Mouse (Mus musculus) heart, postnatal 10 days (tissue): Measurements from ENCODE around the gene Gm20696. TPM values are rescaled to one million over a fixed set of nuclear protein-coding genes. Genes with fewer than 3 reads are reported as not detected.

Experiments used
- DNase-seq, 2 experiments: peaks; one replicate each; pipeline ENCODE4 v3.0.0; 2021
- intact Hi-C: fragments of 180-260 bp; cut with DNase I; formaldehyde crosslinking; loops from one replicate; pipeline ENCODE4 v1.15.1; 2025
- total RNA-seq, 2 experiments: library from RNA; stranded (reverse); gene quantifications; 2 replicates each; pipeline ENCODE4 v1.2.3; 2021

The Gm20696 gene
- total RNA-seq, 2 experiments from 2014 or later = 2.4 to 2.5 TPM

- intact Hi-C loops = no loop called here
These were observed 391.9 kb downstream of the Gm20696 start for GRCm38 (mm10) chr6:99274667-99275066.

GRCm38 (mm10) chr6:99274222-99274621, 392.4 kb downstream of the Gm20696 start:
- intact Hi-C loops = no loop called here
- no peak for DNase-seq

More at GRCm38 (mm10) chr6:99274667-99275066, 391.9 kb downstream of the Gm20696 start:
- no peak for DNase-seq

- no peak for DNase-seq
- intact Hi-C loops = no loop called here
These were observed 393.4 kb downstream of the Gm20696 start for GRCm38 (mm10) chr6:99273177-99273576.

GRCm38 (mm10) chr6:99272174-99272573, 394.4 kb downstream of the Gm20696 start:
- intact Hi-C loops = no loop called here
- DNase-seq = no peak

GRCm38 (mm10) chr6:99271741-99272140, 394.9 kb downstream of the Gm20696 start:
- no peak for DNase-seq
- intact Hi-C loops = no loop called here

GRCm38 (mm10) chr6:99269921-99270320, 396.7 kb downstream of the Gm20696 start:
- no peak for DNase-seq
- intact Hi-C loops = loop anchor here (5.0 to 10.0 kb wide), 2 partner anchors 298 to 745 kb away; no protein-coding TSS in a partner anchor

GRCm38 (mm10) chr6:99268171-99269061, 398.2 kb downstream of the Gm20696 start:
- intact Hi-C loops = loop anchor here (5.0 to 10.0 kb wide), 2 partner anchors 296 to 744 kb away; no protein-coding TSS in a partner anchor
- no peak for DNase-seq

GRCm38 (mm10) chr6:99265945-99266656, 400.5 kb downstream of the Gm20696 start:
- DNase-seq = peak; percentile 44 to 49
- intact Hi-C loops = loop anchor here (5.0 to 10.0 kb wide), 2 partner anchors 294 to 741 kb away; no protein-coding TSS in a partner anchor

GRCm38 (mm10) chr6:99265173-99265572, 401.4 kb downstream of the Gm20696 start:
- no peak for DNase-seq

GRCm38 (mm10) chr6:99264192-99265093, 402.2 kb downstream of the Gm20696 start:
- no peak for DNase-seq
- intact Hi-C loops = loop anchor here (5.0 to 10.0 kb wide), 2 partner anchors 292 to 740 kb away; no protein-coding TSS in a partner anchor

More at GRCm38 (mm10) chr6:99265173-99265572, 401.4 kb downstream of the Gm20696 start:
- intact Hi-C loops = loop anchor here (5.0 to 10.0 kb wide), 2 partner anchors 293 to 740 kb away; no protein-coding TSS in a partner anchor

GRCm38 (mm10) chr6:99263886-99264185, 402.8 kb downstream of the Gm20696 start:
- peak; percentile 43 to 52 for DNase-seq
- intact Hi-C loops = loop anchor here (10.0 kb wide), 1 partner anchor 739 kb away; no protein-coding TSS in a partner anchor

- intact Hi-C loops = loop anchor here (10.0 kb wide), 1 partner anchor 738 kb away; no protein-coding TSS in a partner anchor
- DNase-seq = no peak
These were observed 403.3 kb downstream of the Gm20696 start for GRCm38 (mm10) chr6:99263061-99263885.

GRCm38 (mm10) chr6:99261737-99262130, 404.9 kb downstream of the Gm20696 start:
- intact Hi-C loops = loop anchor here (10.0 kb wide), 1 partner anchor 737 kb away; no protein-coding TSS in a partner anchor
- no peak for DNase-seq

GRCm38 (mm10) chr6:99260941-99261736, 405.5 kb downstream of the Gm20696 start:
- DNase-seq = no peak
- intact Hi-C loops = loop anchor here (10.0 kb wide), 1 partner anchor 736 kb away; no protein-coding TSS in a partner anchor

- intact Hi-C loops = no loop called here
- DNase-seq = no peak
These were observed 408.3 kb downstream of the Gm20696 start for GRCm38 (mm10) chr6:99258346-99258745.

- DNase-seq = no peak
- intact Hi-C loops = no loop called here
These were observed 408.9 kb downstream of the Gm20696 start for GRCm38 (mm10) chr6:99257676-99258075.

GRCm38 (mm10) chr6:99253331-99253730, 413.3 kb downstream of the Gm20696 start:
- DNase-seq = no peak
- intact Hi-C loops = no loop called here

- intact Hi-C loops = no loop called here
- no peak for DNase-seq
These were observed 413.8 kb downstream of the Gm20696 start for GRCm38 (mm10) chr6:99252816-99253215.
